Mouse (Mus musculus) ES-E14 (cell line): ENCODE results near the gene Dynlt1a.
"Not testable (repeated sequence)": the region's sequence is repeated elsewhere in the genome, so short reads cannot be mapped to it uniquely, and the experiment has no call there.

Experiments
- CHD2 ChIP-seq: IDR thresholded peaks from 2 replicates; pipeline ENCODE4 v1.6.1; 2014; ENCODE audit warnings: mild to moderate bottlenecking, low read depth, low read length, inconsistent platforms
- HCFC1 ChIP-seq: IDR thresholded peaks from 2 replicates; pipeline ENCODE4 v1.6.1; 2012; ENCODE audit warnings: low read length, inconsistent platforms, borderline replicate concordance; ENCODE audit not compliant: insufficient read depth
- MAFK ChIP-seq: IDR thresholded peaks from 2 replicates; pipeline ENCODE4 v1.6.1; 2014; ENCODE audit warnings: mild to moderate bottlenecking, low read depth, low read length, inconsistent platforms; ENCODE audit not compliant: insufficient read depth

GRCm38 (mm10) chr17:6328997-6329396 lies 11.7 kb upstream of the Dynlt1a start:
- TF ChIP-seq HCFC1, MAFK, CHD2: not testable (repeated sequence)
